Mouse (Mus musculus) MEL (cell line): ENCODE measurements around the gene 1700022I11Rik. TPM values are rescaled to one million over a fixed set of nuclear protein-coding genes. Genes with fewer than 3 reads are reported as not detected.

ENCODE experiments used
- DNase-seq: peaks from one replicate; pipeline ENCODE4 v3.0.0; 2011; ENCODE audit warnings: low read depth, low spot score
- H3K27ac ChIP-seq: 2 replicates; pipeline ENCODE4 v1.5.1; 2012; ENCODE audit warnings: low read depth, mild to moderate bottlenecking, control low read depth, low read length, moderate library complexity; ENCODE audit not compliant: control insufficient read depth
- H3K27me3 ChIP-seq, 2 experiments: fragments of 150-350 bp in 1 of 2; sonication (generic) in 1 of 2; 2 replicates each; pipeline ENCODE4 v1.6.1; 2012; ENCODE audit warnings: low read length in 2 of 2, mild to moderate bottlenecking in 2 of 2, improper control_type of control experiment in 1 of 2, moderate library complexity in 1 of 2; ENCODE audit not compliant: insufficient read depth in 2 of 2, control insufficient read depth in 1 of 2
- H3K36me3 ChIP-seq, 2 experiments: 2 replicates each; pipeline ENCODE4 v1.6.1; 2012 to 2014; ENCODE audit warnings: low read length in 2 of 2, improper control_type of control experiment in 1 of 2, inconsistent platforms in 1 of 2, mild to moderate bottlenecking in 1 of 2; ENCODE audit not compliant: insufficient read depth in 2 of 2, control insufficient read depth in 1 of 2
- H3K4me1 ChIP-seq, 2 experiments: fragments of 150-350 bp in 1 of 2; sonication (generic) in 1 of 2; 2 replicates each; pipeline ENCODE4 v1.6.1; 2012; ENCODE audit warnings: low read length in 2 of 2, improper control_type of control experiment in 1 of 2, mild to moderate bottlenecking in 1 of 2; ENCODE audit not compliant: insufficient read depth in 2 of 2, control insufficient read depth in 1 of 2
- H3K4me3 ChIP-seq, 2 experiments: fragments of 150-350 bp in 1 of 2; sonication (generic) in 1 of 2; 2 replicates each; pipeline ENCODE4 v1.5.1; 2012; ENCODE audit warnings: low read depth in 2 of 2, low read length in 2 of 2, mild to moderate bottlenecking in 2 of 2, moderate library complexity in 2 of 2, control low read depth in 1 of 2, improper control_type of control experiment in 1 of 2; ENCODE audit not compliant: control insufficient read depth in 1 of 2, insufficient read depth in 1 of 2
- H3K79me2 ChIP-seq: 2 replicates; pipeline ENCODE4 v1.6.1; 2012; ENCODE audit warnings: mild to moderate bottlenecking, low read length, moderate library complexity; ENCODE audit not compliant: control insufficient read depth, poor library complexity, insufficient read depth
- H3K9ac ChIP-seq: 2 replicates; pipeline ENCODE4 v1.6.1; 2012; ENCODE audit warnings: low read depth, mild to moderate bottlenecking, control low read depth, low read length, moderate library complexity; ENCODE audit not compliant: control insufficient read depth, poor library complexity, severe bottlenecking
- H3K9me3 ChIP-seq: fragments of 150-350 bp; sonication (generic); replicated peaks from 2 replicates; pipeline ENCODE4 v1.6.1; 2012; ENCODE audit warnings: mild to moderate bottlenecking, low read length, improper control_type of control experiment, moderate library complexity; ENCODE audit not compliant: insufficient read depth
- CHD1 ChIP-seq: IDR thresholded peaks from 2 replicates; pipeline ENCODE4 v1.6.1; 2012; ENCODE audit warnings: low read depth, mild to moderate bottlenecking, inconsistent platforms, low read length, improper control_type of control experiment
- CTCF ChIP-seq, 3 experiments: IDR thresholded peaks in 2 of 3; conservative IDR thresholded peaks in 1 of 3; 2 replicates each; pipeline ENCODE4 v1.5.1; 2011 to 2012; ENCODE audit warnings: low read length in 3 of 3, low read depth in 2 of 3, mild to moderate bottlenecking in 2 of 3, improper control_type of control experiment in 1 of 3, inconsistent platforms in 1 of 3, mixed read lengths in 1 of 3, moderate library complexity in 1 of 3; ENCODE audit not compliant: control insufficient read depth in 1 of 3, insufficient read depth in 1 of 3, poor library complexity in 1 of 3, severe bottlenecking in 1 of 3
- E2F4 ChIP-seq: IDR thresholded peaks from 2 replicates; pipeline ENCODE4 v1.6.1; 2011; ENCODE audit warnings: low read depth, low read length, improper control_type of control experiment, borderline replicate concordance
- ELF1 ChIP-seq: IDR thresholded peaks from 2 replicates; pipeline ENCODE4 v1.6.1; 2014; ENCODE audit warnings: low read depth, mild to moderate bottlenecking, inconsistent platforms, low read length, improper control_type of control experiment, moderate library complexity
- EP300 ChIP-seq, 2 experiments: IDR thresholded peaks; 2 replicates each; pipeline ENCODE4 v1.6.1; 2011; ENCODE audit warnings: improper control_type of control experiment in 2 of 2, low read length in 2 of 2, low read depth in 1 of 2, mild to moderate bottlenecking in 1 of 2
- GABPA ChIP-seq: IDR thresholded peaks from 2 replicates; pipeline ENCODE4 v1.6.1; 2012; ENCODE audit warnings: low read depth, mild to moderate bottlenecking, inconsistent platforms, low read length, improper control_type of control experiment, moderate library complexity
- HCFC1 ChIP-seq: IDR thresholded peaks from 2 replicates; pipeline ENCODE4 v1.6.1; 2012; ENCODE audit warnings: low read depth, mild to moderate bottlenecking, inconsistent platforms, low read length, improper control_type of control experiment, moderate library complexity
- JUND ChIP-seq: IDR thresholded peaks from 2 replicates; pipeline ENCODE4 v1.6.1; 2011; ENCODE audit warnings: low read depth, mild to moderate bottlenecking, improper control_type of control experiment, low read length
- KAT2A ChIP-seq: conservative IDR thresholded peaks from 2 replicates; pipeline ENCODE4 v1.6.1; 2012; ENCODE audit warnings: low read depth, low read length, improper control_type of control experiment, inconsistent platforms
- MAFK ChIP-seq: IDR thresholded peaks from 2 replicates; pipeline ENCODE4 v1.6.1; 2011; ENCODE audit warnings: low read depth, mild to moderate bottlenecking, low read length, improper control_type of control experiment, borderline replicate concordance
- MAZ ChIP-seq: IDR thresholded peaks from 2 replicates; pipeline ENCODE4 v1.6.1; 2012; ENCODE audit warnings: low read depth, mild to moderate bottlenecking, inconsistent platforms, low read length, improper control_type of control experiment
- MEF2A ChIP-seq: IDR thresholded peaks from 2 replicates; pipeline ENCODE4 v1.6.1; 2014; ENCODE audit warnings: low read depth, mild to moderate bottlenecking, inconsistent platforms, low read length, improper control_type of control experiment; ENCODE audit not compliant: poor library complexity, insufficient replicate concordance, severe bottlenecking; ENCODE audit errors: extremely low read depth
- MXI1 ChIP-seq: IDR thresholded peaks from 2 replicates; pipeline ENCODE4 v1.6.1; 2011; ENCODE audit warnings: mild to moderate bottlenecking, low read depth, low read length, improper control_type of control experiment
- POLR2AphosphoS2 ChIP-seq: IDR thresholded peaks from 2 replicates; pipeline ENCODE4 v1.6.1; 2011; ENCODE audit warnings: low read length, improper control_type of control experiment
- POLR2AphosphoS5 ChIP-seq: IDR thresholded peaks from 2 replicates; pipeline ENCODE4 v1.6.1; 2012; ENCODE audit warnings: low read depth, borderline replicate concordance, mild to moderate bottlenecking, inconsistent platforms, low read length, moderate library complexity, mixed read lengths
- SIN3A ChIP-seq: IDR thresholded peaks from 2 replicates; pipeline ENCODE4 v1.6.1; 2012; ENCODE audit warnings: low read length, improper control_type of control experiment, inconsistent platforms
- SMC3 ChIP-seq: IDR thresholded peaks from 2 replicates; pipeline ENCODE4 v1.6.1; 2011; ENCODE audit warnings: low read depth, low read length, improper control_type of control experiment
- TBP ChIP-seq: IDR thresholded peaks from 2 replicates; pipeline ENCODE4 v1.8.0; 2011; ENCODE audit warnings: low read depth, low read length, improper control_type of control experiment
- TCF12 ChIP-seq: IDR thresholded peaks from 2 replicates; pipeline ENCODE4 v1.6.1; 2014; ENCODE audit warnings: low read depth, mild to moderate bottlenecking, inconsistent platforms, low read length, improper control_type of control experiment, moderate library complexity
- ZC3H11A ChIP-seq: IDR thresholded peaks from 2 replicates; pipeline ENCODE4 v1.6.1; 2012; ENCODE audit warnings: low read depth, mild to moderate bottlenecking, inconsistent platforms, low read length, improper control_type of control experiment
- polyA plus RNA-seq, 2 experiments: library from polyadenylated mRNA; stranded (reverse) in 1 of 2; unstranded in 1 of 2; fragments of >175 nt in 1 of 2; fragments of >200 nt in 1 of 2; gene quantifications; 2 replicates each; pipeline versions ENCODE4 v1.2.1 to v1.2.4; 2012; ENCODE audit warnings: low replicate concordance in 2 of 2, low read depth in 1 of 2; ENCODE audit not compliant: insufficient read length in 2 of 2, insufficient read depth in 1 of 2, missing spikeins in 1 of 2
- total RNA-seq: library from RNA; depleted of rRNA; stranded (reverse); fragments of 300-350 nt; gene quantifications from 2 replicates; pipeline ENCODE4 v1.2.3, GENCODE M21; 2012

The 1700022I11Rik gene
- total and polyA plus RNA-seq, 3 experiments = 0.39 to 0.54 TPM; not detected in 1

DNA sequence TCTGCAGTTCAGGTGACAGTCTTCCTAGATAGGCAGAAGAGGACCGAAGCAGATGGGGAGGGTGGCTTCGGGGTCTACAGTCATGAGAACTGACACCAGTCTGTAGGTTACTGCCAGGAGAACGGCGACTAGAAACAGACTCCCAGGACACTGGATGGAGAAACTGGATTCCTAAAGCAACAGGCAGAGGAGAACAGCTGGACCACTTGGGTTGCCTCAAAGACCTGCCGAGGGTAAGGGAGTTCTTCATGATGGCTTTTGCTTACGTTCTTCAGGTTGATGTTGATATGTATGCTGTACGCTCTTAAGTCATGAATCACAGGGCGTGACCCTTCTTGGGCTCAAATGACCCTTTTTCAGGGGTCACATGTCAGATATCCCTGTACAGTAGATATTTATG is 46.9 kb upstream of the 1700022I11Rik start:
- DNase-seq = no peak

DNA sequence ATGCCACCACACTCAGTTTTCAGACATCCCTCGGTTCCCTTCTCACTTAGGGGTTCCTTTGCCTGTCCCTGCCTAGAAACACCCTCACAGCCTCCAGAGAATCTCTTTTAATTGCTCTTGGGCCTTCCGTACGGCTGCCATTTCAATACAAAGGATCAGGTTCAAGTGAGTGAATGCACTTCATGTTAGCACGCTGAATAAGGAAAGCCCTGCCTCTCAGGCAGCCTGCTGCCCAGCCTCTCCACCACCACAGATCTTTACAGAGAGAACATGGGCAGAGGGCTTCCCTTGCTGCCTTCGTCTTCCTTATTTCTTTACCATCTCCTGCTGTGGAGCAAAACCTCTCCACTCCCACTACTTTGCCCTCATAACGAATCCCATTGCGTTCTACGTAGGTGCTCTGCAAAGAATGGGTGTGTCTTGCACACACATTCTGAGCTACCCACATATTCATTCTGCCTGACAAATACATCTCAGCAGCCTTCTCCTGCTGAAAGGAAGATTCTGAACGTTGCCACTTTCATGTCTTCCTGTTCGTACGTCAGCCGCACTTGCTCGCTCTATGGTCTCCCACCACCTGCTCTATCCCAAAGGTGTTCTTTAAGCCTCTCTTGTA is 45.2 kb upstream of the 1700022I11Rik start:
- no peak for DNase-seq
- TF ChIP-seq KAT2A = no peak
- no peak for TF ChIP-seq ELF1
- TF ChIP-seq CTCF (IDR thresholded peaks at IDR 0.05 in 2 of 3, conservative IDR thresholded peaks at IDR 0.05 in 1 of 3; ENCODE audit: control insufficient read depth in 1 of 3, insufficient read depth in 1 of 3, low read depth in 2 of 3, low read length in 3 of 3, poor library complexity in 1 of 3, severe bottlenecking in 1 of 3) = no peak
- TF ChIP-seq CHD1 = no peak
- no peak for TF ChIP-seq ZC3H11A
- no peak for TF ChIP-seq SIN3A
- TF ChIP-seq POLR2AphosphoS2 = no peak
- TF ChIP-seq MEF2A = no peak
- TF ChIP-seq E2F4 = no peak
- no peak for TF ChIP-seq EP300 (IDR thresholded peaks at IDR 0.05; ENCODE audit: low read depth in 1 of 2, low read length in 2 of 2)
- no peak for TF ChIP-seq POLR2AphosphoS5
- no peak for TF ChIP-seq MXI1
- TF ChIP-seq TCF12 = no peak
- no peak for TF ChIP-seq MAZ
- no peak for TF ChIP-seq TBP
- no peak for TF ChIP-seq MAFK
- Histone ChIP-seq H3K9me3 (no peaks in the 10 kb centered on the region), H3K27ac (no peak overlapping the region), H3K27me3 (peaks cover 0 to 2% of the 10 kb centered on the region in 2 experiments; a peak in 1 of 4 replicates), H3K36me3 (no peaks in the 10 kb centered on the region), H3K79me2 (no peaks in the 10 kb centered on the region), H3K4me1 (no peaks in the 10 kb centered on the region), H3K4me3 (no peak overlapping the region), H3K9ac (no peak overlapping the region)

More for the DNA sequence above, 46.9 kb upstream of the 1700022I11Rik start:
- Histone ChIP-seq H3K36me3 (no peaks in the 10 kb centered on the region), H3K27ac (no peak overlapping the region), H3K9me3 (no peaks in the 10 kb centered on the region), H3K4me3 (no peak overlapping the region), H3K79me2 (no peaks in the 10 kb centered on the region), H3K4me1 (no peaks in the 10 kb centered on the region), H3K27me3 (peaks cover 0 to 2% of the 10 kb centered on the region in 2 experiments; a peak in 1 of 4 replicates), H3K9ac (no peak overlapping the region)
- TF ChIP-seq SMC3 (no peak), HCFC1 (no peak), GABPA (no peak), MAZ (no peak), KAT2A (no peak), MAFK (no peak), JUND (no peak), TCF12 (no peak)
